ENCODE assay signal across 8 mouse cellular contexts in genomic region chr7:4751971-4752820, GRCm38 (mm10). TPM values are rescaled to one million over a fixed set of nuclear protein-coding genes. Genes with fewer than 3 reads are reported as not detected.
DNase-seq lines count a peak whose midpoint lies in the region; ATAC-seq and TF ChIP-seq lines count a peak whose summit lies in the region.

No protein-coding gene starts in this region.

- no peaks in the 10 kb centered on the region for H3K36me3 ChIP-seq in kidney, postnatal 0 days (ENCODE audit: insufficient read depth, low read length)
- no peaks in the 10 kb centered on the region for H3K36me3 ChIP-seq in spleen, adult 2 months (ENCODE audit: control insufficient read depth, insufficient read depth, low read length)

- peaks cover 14% of the 10 kb centered on the region; the same call in 1 of the 2 replicates for H3K4me1 ChIP-seq in kidney, postnatal 0 days (replicated peaks; ENCODE audit: insufficient read depth, low read length)
- H3K4me1 ChIP-seq in spleen, adult 2 months (ENCODE audit: control insufficient read depth, insufficient read depth, insufficient read length) = peaks cover 4% of the 10 kb centered on the region

- H3K4me3 ChIP-seq in kidney, postnatal 0 days (replicated peaks; ENCODE audit: low read depth, low read length) = peak overlapping the region; percentile 36
- peak overlapping the region; percentile 45 for H3K4me3 ChIP-seq in spleen, adult 2 months (ENCODE audit: extremely low read depth, insufficient read depth, insufficient read length)

- ATAC-seq in cerebellum, adult (ENCODE audit: insufficient number of reproducible peaks, low FRiP score, low TSS enrichment) = no peak
- ATAC-seq in granulocyte monocyte progenitor cell, adult 5-6 weeks (replicated peaks; ENCODE audit: poor library complexity, severe bottlenecking) = peak; percentile 41
- ATAC-seq in kidney, postnatal 0 days (replicated peaks; ENCODE audit: low FRiP score, low read depth) = peak; percentile 86

- no peaks in the 10 kb centered on the region for H3K27me3 ChIP-seq in kidney, postnatal 0 days (ENCODE audit: insufficient read depth, low read length)
- peaks cover 1% of the 10 kb centered on the region; the same call in 1 of the 2 replicates for H3K27me3 ChIP-seq in spleen, adult 2 months (ENCODE audit: control insufficient read depth, insufficient read depth, low read length)

- no peak for TF ChIP-seq CTCF in kidney, postnatal 0 days (IDR thresholded peaks at IDR 0.05; ENCODE audit: low read depth)
- no peak for TF ChIP-seq CTCF in spleen, adult 2 months (IDR thresholded peaks at IDR 0.05; ENCODE audit: extremely low read depth, insufficient read depth, insufficient read length, insufficient replicate concordance)

- H3K9me3 ChIP-seq in kidney, postnatal 0 days (replicated peaks; ENCODE audit: low read length) = no peaks in the 10 kb centered on the region

- WGBS in kidney, postnatal 0 days = 2% methylated on average over 30 of the region's 30 CpGs
- 5% methylated on average over 30 of the region's 30 CpGs for WGBS in spleen, adult 2 months

- TF ChIP-seq POLR2A in spleen, adult 2 months (IDR thresholded peaks at IDR 0.05; ENCODE audit: low read depth, low read length) = no peak

- peak overlapping the region; percentile 38; the same call in 1 of the 2 replicates for H3K27ac ChIP-seq in kidney, postnatal 0 days
- no peak overlapping the region for H3K27ac ChIP-seq in spleen, adult 2 months (ENCODE audit: insufficient read depth, low read length)

- DNase-seq in cerebellum, postnatal 25 days = peak; percentile 26 to 45
- peak; percentile 19 for DNase-seq in brain, adult 2 months (ENCODE audit: low read depth, low spot score)
- DNase-seq in kidney, postnatal 0 days (ENCODE audit: low spot score) = peak; percentile 75
- peak; percentile 45 for DNase-seq in lung, postnatal 36 days
- no peak for DNase-seq in spleen, adult 2 months (ENCODE audit: low read depth in 1 of 2, low spot score in 2 of 2)
- no peak for DNase-seq in layer of hippocampus, adult 11-12 months (ENCODE audit: low spot score)

- peak overlapping the region; percentile 41; the same call in 1 of the 2 replicates for H3K9ac ChIP-seq in kidney, postnatal 0 days (ENCODE audit: low read depth, low read length)

- H3K4me2 ChIP-seq in kidney, postnatal 0 days (ENCODE audit: low read length) = peak overlapping the region; percentile 53

RNA-seq across cellular contexts. Expression of gene Cox6b2, which starts 0.7 kb away (rescaled TPM):
- 50.3 and 69.2 TPM in 2 replicates for total RNA-seq in granulocyte monocyte progenitor cell, adult 5-6 weeks (2014; fragmentation: Nextera tagmentation)
- total RNA-seq in granulocyte monocyte progenitor cell, adult 5-6 weeks (2017) = 28.9 and 30.7 TPM in 2 replicates
- polyA plus RNA-seq in kidney, postnatal 0 days (2015; fragmentation: Nextera tagmentation; extraction: Ambion mirVana) = 70.7 and 84.0 TPM in 2 replicates
- polyA plus RNA-seq in spleen, adult 2 months (2012; rRNA removed) = 14.5 and 44.8 TPM in 2 replicates

RNA-seq across cellular contexts. Expression of gene Kmt5c, which starts 12.3 kb away (rescaled TPM):
- 62.7 and 107 TPM in 2 replicates for total RNA-seq in granulocyte monocyte progenitor cell, adult 5-6 weeks (2014; fragmentation: Nextera tagmentation)
- total RNA-seq in granulocyte monocyte progenitor cell, adult 5-6 weeks (2017) = 58.5 and 74.7 TPM in 2 replicates
- 61.2 and 64.8 TPM in 2 replicates for polyA plus RNA-seq in kidney, postnatal 0 days (2015; fragmentation: Nextera tagmentation; extraction: Ambion mirVana)
- polyA plus RNA-seq in spleen, adult 2 months (2012; rRNA removed) = 105 and 138 TPM in 2 replicates

RNA-seq across cellular contexts. Expression of gene Fam71e2, which starts 18.9 kb away (rescaled TPM):
- total RNA-seq in granulocyte monocyte progenitor cell, adult 5-6 weeks (2014; fragmentation: Nextera tagmentation) = not detected in 2 replicates
- not detected in 2 replicates for total RNA-seq in granulocyte monocyte progenitor cell, adult 5-6 weeks (2017)
- polyA plus RNA-seq in kidney, postnatal 0 days (2015; fragmentation: Nextera tagmentation; extraction: Ambion mirVana) = not detected in 2 replicates
- polyA plus RNA-seq in spleen, adult 2 months (2012; rRNA removed) = not detected in 2 replicates

RNA-seq across cellular contexts. Expression of gene Tmem150b, which starts 27.1 kb away (rescaled TPM):
- total RNA-seq in granulocyte monocyte progenitor cell, adult 5-6 weeks (2014; fragmentation: Nextera tagmentation) = 32.7 and 33.4 TPM in 2 replicates
- 13.5 and 18.5 TPM in 2 replicates for total RNA-seq in granulocyte monocyte progenitor cell, adult 5-6 weeks (2017)
- 0.06 and 0.12 TPM in 2 replicates for polyA plus RNA-seq in kidney, postnatal 0 days (2015; fragmentation: Nextera tagmentation; extraction: Ambion mirVana)
- polyA plus RNA-seq in spleen, adult 2 months (2012; rRNA removed) = 3.8 and 3.9 TPM in 2 replicates

RNA-seq across cellular contexts. Expression of gene Il11, which starts 30.5 kb away (rescaled TPM):
- not detected in 2 replicates for total RNA-seq in granulocyte monocyte progenitor cell, adult 5-6 weeks (2014; fragmentation: Nextera tagmentation)
- not detected in 2 replicates for total RNA-seq in granulocyte monocyte progenitor cell, adult 5-6 weeks (2017)
- 0.14 and 0.20 TPM in 2 replicates for polyA plus RNA-seq in kidney, postnatal 0 days (2015; fragmentation: Nextera tagmentation; extraction: Ambion mirVana)
- 0.09 and 0.23 TPM in 2 replicates for polyA plus RNA-seq in spleen, adult 2 months (2012; rRNA removed)

Comparison
In these comparisons a context has a peak if more than half of its experiments do, and no peak if none do; other contexts are left out.
1. DNase-seq: peak in cerebellum, postnatal 25 days (2 of 2), brain, adult 2 months (single experiment), kidney, postnatal 0 days (single experiment) and lung, postnatal 36 days (single experiment); none in spleen, adult 2 months (0 of 2) and layer of hippocampus, adult 11-12 months (single experiment).